Mouse (Mus musculus): ENCODE results near the gene Lrrc27. TPM values are rescaled to one million over a fixed set of nuclear protein-coding genes. Genes with fewer than 3 reads are reported as not detected.
A peak's percentile ranks its signal among the peaks of the same experiment; 100 is the strongest.

Lrrc27 gene
- not detected in 2 replicates for total RNA-seq (2015; ENCODE audit: low replicate concordance)
- 0.64 and 8.5 TPM in 2 replicates for total RNA-seq (2017; ENCODE audit: low replicate concordance)

GRCm38 (mm10) chr7:139212754-139213745 is at the start of gene Lrrc27, which contains the start of gene Stk32c:
TSS of gene Lrrc27 (plus strand) at chr7:139212988.
TSS of gene Stk32c (minus strand) at chr7:139213307.
- ATAC-seq (replicated peaks; ENCODE audit: low FRiP score, poor library complexity, severe bottlenecking), result peak; percentile 94

DNA sequence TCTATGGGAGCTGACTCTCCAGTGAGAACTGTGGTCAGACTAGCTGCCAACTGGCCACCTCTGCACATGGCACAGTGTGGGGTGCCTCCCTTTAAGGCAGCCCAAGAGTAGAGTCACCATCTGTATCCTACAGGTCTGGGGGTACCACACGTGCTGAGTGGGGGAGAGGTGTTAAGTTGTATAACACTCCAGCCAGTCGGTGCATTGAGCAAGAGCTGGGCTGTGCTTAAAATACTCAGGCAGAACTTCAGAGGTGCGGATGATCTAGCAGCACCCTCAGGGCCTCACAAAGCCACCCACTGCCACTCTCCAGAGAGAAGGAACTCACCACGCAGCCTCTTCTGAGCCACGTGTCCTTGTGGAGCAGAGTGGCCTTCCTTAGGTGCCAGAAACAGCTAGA is 48.4 kb upstream of the Lrrc27 start:
- ATAC-seq (replicated peaks; ENCODE audit: low FRiP score, poor library complexity, severe bottlenecking), result no peak

GRCm38 (mm10) chr7:139169143-139169542 is 43.6 kb upstream of the Lrrc27 start:
- ATAC-seq (replicated peaks; ENCODE audit: low FRiP score, poor library complexity, severe bottlenecking), result no peak

DNA sequence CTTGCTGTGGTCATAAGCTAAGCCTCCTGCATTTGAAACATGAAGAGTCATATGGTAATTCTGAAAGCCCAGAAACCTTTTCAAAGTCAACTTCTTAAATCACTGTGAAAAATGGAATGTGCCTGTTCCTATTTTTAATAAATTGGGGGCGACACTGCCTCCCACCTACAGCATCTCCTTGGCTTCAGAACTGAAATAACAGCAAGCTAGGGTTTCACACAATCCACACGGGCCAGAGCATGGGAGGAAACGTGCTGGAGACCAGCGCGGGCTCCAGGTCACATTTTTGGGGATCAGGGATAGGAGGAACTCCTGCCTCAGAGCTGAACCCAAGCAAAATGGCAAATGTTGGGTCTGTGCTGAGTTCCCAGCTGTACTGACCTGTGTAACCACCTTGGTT is 33.5 kb upstream of the Lrrc27 start:
- no peak for ATAC-seq (replicated peaks; ENCODE audit: low FRiP score, poor library complexity, severe bottlenecking)

- no peak for ATAC-seq (replicated peaks; ENCODE audit: low FRiP score, poor library complexity, severe bottlenecking)
Observed at GRCm38 (mm10) chr7:139180058-139180457, 32.7 kb upstream of the Lrrc27 start.

DNA sequence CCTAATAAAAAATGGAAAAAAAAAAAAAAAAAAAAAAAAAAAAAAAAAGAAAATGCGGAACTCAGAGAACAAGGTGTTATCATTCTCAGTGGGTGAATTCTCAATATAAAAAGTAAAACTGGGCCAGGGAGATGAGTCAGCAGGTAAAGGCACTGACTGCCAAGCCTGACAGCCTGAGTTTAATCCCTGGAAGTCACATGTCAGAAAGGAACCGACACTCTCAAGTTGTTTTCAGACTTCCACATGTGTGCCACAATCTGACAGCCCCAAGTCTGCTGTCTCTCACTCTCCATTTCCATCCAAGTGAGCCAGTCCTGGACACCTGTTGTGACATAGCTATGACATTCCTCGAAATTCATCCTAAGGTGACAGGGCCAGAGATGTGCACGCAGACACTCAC is 28.4 kb upstream of the Lrrc27 start:
- no peak for ATAC-seq (replicated peaks; ENCODE audit: low FRiP score, poor library complexity, severe bottlenecking)

DNA sequence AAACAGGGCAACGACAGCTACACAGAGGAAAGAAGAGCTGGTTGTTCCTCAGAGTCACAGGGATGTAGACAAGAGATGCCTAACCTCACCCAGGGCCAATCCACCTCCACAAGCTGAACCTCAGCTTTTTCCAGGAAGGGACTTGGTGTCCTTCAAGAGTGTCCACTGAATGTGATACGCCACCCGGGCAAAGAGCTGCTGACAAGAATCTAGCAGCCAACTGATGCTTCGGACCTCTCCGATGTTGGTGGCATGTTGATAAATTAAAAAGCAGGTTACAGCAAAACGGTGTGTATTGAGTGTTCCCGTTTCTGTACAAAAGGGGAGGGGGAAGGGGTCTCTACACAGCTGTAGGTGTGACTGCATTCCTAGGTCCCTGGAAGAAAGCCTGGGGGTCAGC is 27.9 kb upstream of the Lrrc27 start:
- ATAC-seq (replicated peaks; ENCODE audit: low FRiP score, poor library complexity, severe bottlenecking), result no peak

DNA sequence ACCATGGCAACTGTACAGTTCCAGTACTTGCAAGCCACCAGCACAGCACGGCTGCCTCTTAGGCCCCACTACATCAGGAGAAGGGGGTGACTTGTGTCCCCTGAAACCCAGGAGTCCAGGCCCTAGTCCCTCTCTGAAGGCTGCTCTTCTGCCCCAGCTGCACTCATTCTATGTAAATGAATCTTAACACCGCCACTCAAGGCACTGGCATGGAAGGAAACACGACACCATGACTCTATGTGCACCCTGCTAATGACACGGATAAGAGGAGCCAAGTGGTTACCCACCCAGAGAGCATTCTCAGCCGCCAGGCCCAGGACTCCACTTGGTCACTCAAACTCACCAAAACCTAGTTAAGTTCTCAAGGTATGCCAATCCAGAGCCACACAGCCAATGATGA is 26.8 kb upstream of the Lrrc27 start:
- no peak for ATAC-seq (replicated peaks; ENCODE audit: low FRiP score, poor library complexity, severe bottlenecking)

GRCm38 (mm10) chr7:139186436-139186835 is 26.4 kb upstream of the Lrrc27 start:
- no peak for ATAC-seq (replicated peaks; ENCODE audit: low FRiP score, poor library complexity, severe bottlenecking)

DNA sequence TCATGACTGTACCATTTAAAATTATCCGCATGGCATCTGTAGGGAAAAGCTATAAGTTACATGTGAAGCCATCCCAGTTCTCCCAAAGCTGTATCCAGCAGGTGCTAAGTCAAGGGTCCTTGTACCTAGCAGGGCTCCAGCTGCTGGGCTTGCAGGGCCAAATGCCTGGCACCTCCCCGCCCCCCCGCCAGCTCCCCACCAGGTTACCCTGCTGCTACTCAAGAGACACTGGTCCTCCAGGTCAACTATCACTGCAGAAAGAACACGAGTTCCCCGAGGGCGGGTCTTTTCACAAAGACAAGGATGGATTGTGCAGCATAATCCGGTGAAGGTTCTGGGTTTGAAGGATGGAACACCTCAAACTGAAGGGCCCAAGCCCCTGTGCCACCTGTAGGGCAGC is 25.5 kb upstream of the Lrrc27 start:
- ATAC-seq (replicated peaks; ENCODE audit: low FRiP score, poor library complexity, severe bottlenecking), result no peak

- no peak for ATAC-seq (replicated peaks; ENCODE audit: low FRiP score, poor library complexity, severe bottlenecking)
Observed at GRCm38 (mm10) chr7:139187771-139188633, 24.8 kb upstream of the Lrrc27 start.

DNA sequence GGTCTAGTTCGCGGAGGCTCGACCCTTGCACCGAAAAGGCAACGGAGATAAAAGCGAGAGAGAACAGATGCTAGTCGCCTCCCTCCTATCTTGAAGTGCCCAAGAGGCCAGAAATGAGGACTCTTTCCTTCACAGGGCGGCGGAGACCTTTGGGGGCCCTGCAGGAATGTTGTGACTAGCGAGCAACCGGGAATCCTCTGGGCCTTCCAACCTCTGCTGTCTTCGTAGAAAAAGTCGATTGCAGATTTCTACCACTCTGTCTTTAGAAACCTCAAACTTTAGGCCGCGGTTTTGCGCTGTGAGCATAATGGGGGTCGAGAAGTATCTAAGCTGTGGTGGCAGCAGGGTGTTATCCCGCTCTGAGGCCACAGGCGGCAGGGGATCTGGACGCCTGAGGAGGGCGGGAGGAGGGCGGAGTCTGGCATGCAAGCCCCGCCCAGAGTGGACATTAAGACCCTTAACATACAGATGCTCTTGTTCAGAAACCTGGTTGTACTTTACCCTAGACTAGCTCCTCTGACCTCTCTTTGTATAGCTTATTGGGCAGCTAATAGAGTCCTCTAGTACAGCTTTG is 24.1 kb upstream of the Lrrc27 start:
- no peak for ATAC-seq (replicated peaks; ENCODE audit: low FRiP score, poor library complexity, severe bottlenecking)

DNA sequence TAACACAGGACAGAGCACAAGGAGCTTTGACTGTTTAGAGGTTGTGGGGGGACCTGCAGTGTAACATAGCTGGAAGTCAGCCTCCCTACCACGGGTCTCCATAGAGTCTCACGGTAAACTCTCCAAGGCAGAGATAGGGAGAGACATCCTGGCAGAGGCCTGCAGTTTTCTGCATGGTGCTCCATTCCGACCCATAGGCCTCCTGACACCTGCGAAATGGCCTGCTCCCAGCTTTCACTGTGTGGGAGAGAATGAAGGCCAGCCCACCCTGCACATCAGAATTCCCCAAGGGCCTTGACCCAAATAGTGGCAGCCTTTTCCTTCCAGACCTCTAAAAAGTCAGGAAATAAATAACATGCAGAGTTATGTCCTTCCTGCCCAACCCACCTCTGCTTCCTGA is 22.2 kb upstream of the Lrrc27 start:
- ATAC-seq (replicated peaks; ENCODE audit: low FRiP score, poor library complexity, severe bottlenecking), result no peak

GRCm38 (mm10) chr7:139191619-139192018 is 21.2 kb upstream of the Lrrc27 start:
- ATAC-seq (replicated peaks; ENCODE audit: low FRiP score, poor library complexity, severe bottlenecking), result no peak

- ATAC-seq (replicated peaks; ENCODE audit: low FRiP score, poor library complexity, severe bottlenecking), result no peak
Observed at GRCm38 (mm10) chr7:139197022-139197421, 15.8 kb upstream of the Lrrc27 start.

- ATAC-seq (replicated peaks; ENCODE audit: low FRiP score, poor library complexity, severe bottlenecking), result no peak
Observed at GRCm38 (mm10) chr7:139200108-139200507, 12.7 kb upstream of the Lrrc27 start.

DNA sequence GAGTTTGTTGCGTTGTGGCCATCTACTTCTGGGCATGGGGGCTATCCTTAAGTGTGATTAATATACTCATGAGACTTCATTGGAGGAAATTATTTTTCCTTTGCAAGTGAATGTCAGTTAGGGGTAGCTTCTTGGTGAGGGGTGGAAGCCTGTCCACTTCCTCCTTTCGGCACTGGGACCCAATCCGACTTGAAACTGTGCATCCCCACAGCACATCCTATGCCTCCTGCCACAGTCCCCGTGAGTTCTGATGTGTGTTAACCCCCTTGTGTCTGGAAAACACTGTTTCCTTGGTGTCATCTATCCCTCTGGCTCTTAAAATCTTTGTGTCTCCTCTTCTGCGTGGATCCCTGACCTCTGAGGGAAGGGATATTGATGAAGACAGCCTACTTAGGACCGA is 11.6 kb upstream of the Lrrc27 start:
- no peak for ATAC-seq (replicated peaks; ENCODE audit: low FRiP score, poor library complexity, severe bottlenecking)

- ATAC-seq (replicated peaks; ENCODE audit: low FRiP score, poor library complexity, severe bottlenecking), result no peak
Observed at GRCm38 (mm10) chr7:139208023-139208772, 4.6 kb upstream of the Lrrc27 start.

DNA sequence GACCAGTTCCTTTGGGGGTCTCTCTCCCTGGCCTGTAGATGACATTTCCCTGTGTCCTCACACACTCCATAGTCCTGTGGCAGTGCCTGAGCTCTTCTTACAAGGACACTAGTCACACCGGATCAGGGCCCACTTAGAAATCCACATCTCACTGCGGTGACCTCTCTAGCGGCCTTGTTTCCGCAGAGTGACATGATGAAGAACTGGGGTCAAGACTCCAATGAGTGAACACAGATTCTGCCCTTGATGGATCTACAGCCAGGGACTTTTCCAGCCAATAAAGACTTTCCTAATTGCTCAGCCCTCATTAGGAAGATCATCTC is 4.1 kb upstream of the Lrrc27 start:
- ATAC-seq (replicated peaks; ENCODE audit: low FRiP score, poor library complexity, severe bottlenecking), result no peak

DNA sequence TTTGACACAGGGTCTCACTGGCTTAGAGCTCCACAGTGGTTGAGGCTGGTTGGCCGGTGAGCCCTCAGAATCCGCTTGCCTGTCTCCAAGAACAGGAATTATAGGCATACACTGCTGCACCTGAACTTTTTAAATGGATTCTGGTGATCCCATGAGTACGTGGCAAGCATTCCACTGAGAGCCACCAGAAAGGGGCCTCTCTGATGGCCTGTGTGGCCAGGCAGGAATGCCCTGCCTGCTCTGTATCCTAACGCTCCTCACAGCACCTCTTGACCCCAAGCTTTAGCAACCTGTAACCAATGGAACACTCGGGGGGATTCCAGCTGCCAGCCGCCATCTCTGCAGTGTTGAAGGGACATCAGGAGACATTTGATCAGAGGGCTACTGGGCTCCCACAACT is 1.0 kb upstream of the Lrrc27 start:
- no peak for ATAC-seq (replicated peaks; ENCODE audit: low FRiP score, poor library complexity, severe bottlenecking)
